In the genomic region with DNA sequence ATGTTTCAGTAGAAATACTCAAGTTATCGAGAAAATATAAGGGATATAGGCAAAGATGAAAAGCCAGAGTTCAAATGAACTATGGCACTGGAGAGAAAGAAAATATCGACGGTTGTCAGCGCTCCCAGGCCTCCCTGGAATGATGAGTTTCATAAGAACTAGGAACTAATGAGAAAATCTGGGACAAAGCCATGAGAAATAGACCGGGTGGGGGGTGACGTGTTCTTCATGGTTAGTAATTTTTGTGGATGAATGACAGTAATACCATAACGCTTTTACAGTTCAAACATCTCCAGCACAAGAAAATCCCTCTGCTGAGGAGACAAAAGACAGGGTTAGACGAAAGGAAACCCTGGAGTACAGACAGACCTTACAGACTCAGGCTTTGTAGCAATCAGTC, we compare ENCODE assay signal across 8 mouse cellular contexts. TPM values are rescaled to one million over a fixed set of nuclear protein-coding genes. Genes with fewer than 3 reads are reported as not detected.
DNase-seq lines count a peak whose midpoint lies in the region; ATAC-seq and TF ChIP-seq lines count a peak whose summit lies in the region.

No protein-coding gene starts in this region.

- H3K4me3 ChIP-seq in kidney, embryonic 16.5 days (ENCODE audit: low read length) = peak overlapping the region; percentile 95
- peak overlapping the region; percentile 87 for H3K4me3 ChIP-seq in hindbrain, postnatal 0 days (ENCODE audit: low read length)
- peak overlapping the region; percentile 84 for H3K4me3 ChIP-seq in midbrain, postnatal 0 days (ENCODE audit: low read depth, low read length)

- H3K9me3 ChIP-seq in kidney, embryonic 16.5 days (ENCODE audit: low read length) = no peaks in the 10 kb centered on the region
- H3K9me3 ChIP-seq in hindbrain, postnatal 0 days (ENCODE audit: low read length) = no peaks in the 10 kb centered on the region
- H3K9me3 ChIP-seq in midbrain, postnatal 0 days (ENCODE audit: low read length) = no peaks in the 10 kb centered on the region

- TF ChIP-seq POLR2A in brain, embryonic 14.5 days (IDR thresholded peaks at IDR 0.05; ENCODE audit: borderline replicate concordance, extremely low read depth, insufficient read depth, insufficient read length, poor library complexity, severe bottlenecking) = no peak

- no peak for ATAC-seq in kidney, embryonic 16.5 days (ENCODE audit: low FRiP score, low TSS enrichment)
- no peak for ATAC-seq in hindbrain, postnatal 0 days
- ATAC-seq in midbrain, postnatal 0 days (ENCODE audit: low FRiP score) = no peak

- 0 out of 2 replicates have a peak overlapping the region, but pooled peaks have one; percentile 84 for H3K27ac ChIP-seq in kidney, embryonic 16.5 days (ENCODE audit: low read length)
- H3K27ac ChIP-seq in hindbrain, postnatal 0 days = peak overlapping the region; percentile 84; the same call in 1 of the 2 replicates
- H3K27ac ChIP-seq in midbrain, postnatal 0 days (ENCODE audit: low read depth, low read length) = 0 out of 2 replicates have a peak overlapping the region, but pooled peaks have one; percentile 86

- peak overlapping the region; percentile 90 for H3K9ac ChIP-seq in kidney, embryonic 16.5 days (replicated peaks; ENCODE audit: low read length)
- H3K9ac ChIP-seq in hindbrain, postnatal 0 days (replicated peaks; ENCODE audit: low read length) = peak overlapping the region; percentile 80
- peak overlapping the region; percentile 84 for H3K9ac ChIP-seq in midbrain, postnatal 0 days (replicated peaks; ENCODE audit: low read length, poor library complexity, severe bottlenecking)

- no peak for DNase-seq in kidney, postnatal 14 days
- peak; percentile 26 for DNase-seq in brain, embryonic 14.5 days (ENCODE audit: low read depth)
- DNase-seq in hindbrain, postnatal 0 days (ENCODE audit: low spot score) = no peak
- no peak for DNase-seq in midbrain, postnatal 0 days (ENCODE audit: low spot score)
- DNase-seq in adrenal gland, postnatal 10 days = no peak
- DNase-seq in urinary bladder, postnatal 36 days (ENCODE audit: low spot score in 2 of 2) = no peak
- no peak for DNase-seq in yolk sac, embryonic 10.5 days (ENCODE audit: low spot score)

- peaks cover 41% of the 10 kb centered on the region for H3K36me3 ChIP-seq in kidney, embryonic 16.5 days (ENCODE audit: insufficient read depth, low read length)
- peaks cover 15% of the 10 kb centered on the region for H3K36me3 ChIP-seq in hindbrain, postnatal 0 days (ENCODE audit: insufficient read depth, low read length)
- peaks cover 29% of the 10 kb centered on the region for H3K36me3 ChIP-seq in midbrain, postnatal 0 days (ENCODE audit: insufficient read depth, low read length)

- no peaks in the 10 kb centered on the region for H3K27me3 ChIP-seq in kidney, embryonic 16.5 days (ENCODE audit: insufficient read depth, low read length)
- no peaks in the 10 kb centered on the region for H3K27me3 ChIP-seq in hindbrain, postnatal 0 days (ENCODE audit: insufficient read depth, low read length)
- H3K27me3 ChIP-seq in midbrain, postnatal 0 days (ENCODE audit: insufficient read depth, low read length) = no peaks in the 10 kb centered on the region

- peaks cover 11% of the 10 kb centered on the region for H3K4me1 ChIP-seq in kidney, embryonic 16.5 days (ENCODE audit: insufficient read depth, low read length)
- 0 out of 2 replicates have a peak, but pooled peaks cover 5% of the 10 kb centered on the region for H3K4me1 ChIP-seq in hindbrain, postnatal 0 days (ENCODE audit: insufficient read depth, low read length)
- H3K4me1 ChIP-seq in midbrain, postnatal 0 days (ENCODE audit: insufficient read depth, low read length) = no peaks in the 10 kb centered on the region; the same call in 1 of the 2 replicates

- H3K4me2 ChIP-seq in kidney, embryonic 16.5 days (replicated peaks; ENCODE audit: low read depth, low read length) = peak overlapping the region; percentile 70
- peak overlapping the region; percentile 81 for H3K4me2 ChIP-seq in hindbrain, postnatal 0 days (ENCODE audit: low read depth, low read length)
- peak overlapping the region; percentile 62 for H3K4me2 ChIP-seq in midbrain, postnatal 0 days (ENCODE audit: low read depth, low read length, poor library complexity, severe bottlenecking)

- TF ChIP-seq CTCF in brain, embryonic 14.5 days (IDR thresholded peaks at IDR 0.05; ENCODE audit: borderline replicate concordance, extremely low read depth, insufficient read depth, insufficient read length) = no peak
- TF ChIP-seq CTCF in hindbrain, postnatal 0 days (IDR thresholded peaks at IDR 0.05; ENCODE audit: low read depth) = no peak
- no peak for TF ChIP-seq CTCF in midbrain, postnatal 0 days (IDR thresholded peaks at IDR 0.05)

- WGBS in kidney, embryonic 16.5 days = 38% methylated on average over 8 of the region's 8 CpGs
- 28% methylated on average over 8 of the region's 8 CpGs for WGBS in hindbrain, postnatal 0 days
- WGBS in midbrain, postnatal 0 days = 37% methylated on average over 8 of the region's 8 CpGs

RNA-seq across cellular contexts. Expression of a gene that starts 1.1 kb away (rescaled TPM):
- 197 and 218 TPM in 2 replicates for polyA plus RNA-seq in kidney, embryonic 16.5 days (2015; fragmentation: Nextera tagmentation; extraction: Ambion mirVana)
- polyA plus RNA-seq in brain, embryonic 14.5 days (2012; rRNA removed) = 62.9 and 65.5 TPM in 2 replicates
- 57.0 and 61.2 TPM in 2 replicates for total RNA-seq in hindbrain, postnatal 0 days (2014; rRNA removed)
- 63.1 and 68.5 TPM in 2 replicates for polyA plus RNA-seq in hindbrain, postnatal 0 days (2015; fragmentation: Nextera tagmentation; extraction: Ambion mirVana)
- 60.7 and 61.0 TPM in 2 replicates for total RNA-seq in midbrain, postnatal 0 days (2014; rRNA removed)
- 64.5 and 66.7 TPM in 2 replicates for polyA plus RNA-seq in midbrain, postnatal 0 days (2015; fragmentation: Nextera tagmentation; extraction: Ambion mirVana)
- total RNA-seq in adrenal gland, postnatal 10 days (2021) = 10 to 100 TPM; 38.4 to 44.4 TPM

RNA-seq across cellular contexts. Expression of a gene that starts 22.6 kb away (rescaled TPM):
- polyA plus RNA-seq in kidney, embryonic 16.5 days (2015; fragmentation: Nextera tagmentation; extraction: Ambion mirVana) = 30.1 and 33.6 TPM in 2 replicates
- 217 and 242 TPM in 2 replicates for polyA plus RNA-seq in brain, embryonic 14.5 days (2012; rRNA removed)
- total RNA-seq in hindbrain, postnatal 0 days (2014; rRNA removed) = 165 and 177 TPM in 2 replicates
- 62.0 and 62.4 TPM in 2 replicates for polyA plus RNA-seq in hindbrain, postnatal 0 days (2015; fragmentation: Nextera tagmentation; extraction: Ambion mirVana)
- 153 and 168 TPM in 2 replicates for total RNA-seq in midbrain, postnatal 0 days (2014; rRNA removed)
- polyA plus RNA-seq in midbrain, postnatal 0 days (2015; fragmentation: Nextera tagmentation; extraction: Ambion mirVana) = 70.5 and 72.5 TPM in 2 replicates
- 100 to 1,000 TPM in 1 of 2 experiments, 10 to 100 TPM in 1; 63.8 to 110 TPM for total RNA-seq in adrenal gland, postnatal 10 days (2021)

RNA-seq across cellular contexts. Expression of a gene that starts 56.2 kb away (rescaled TPM):
- 5.4 and 6.6 TPM in 2 replicates for polyA plus RNA-seq in kidney, embryonic 16.5 days (2015; fragmentation: Nextera tagmentation; extraction: Ambion mirVana)
- 31.4 and 31.9 TPM in 2 replicates for polyA plus RNA-seq in brain, embryonic 14.5 days (2012; rRNA removed)
- total RNA-seq in hindbrain, postnatal 0 days (2014; rRNA removed) = 24.4 and 26.7 TPM in 2 replicates
- polyA plus RNA-seq in hindbrain, postnatal 0 days (2015; fragmentation: Nextera tagmentation; extraction: Ambion mirVana) = 3.7 TPM in 2 replicates
- 17.4 and 22.3 TPM in 2 replicates for total RNA-seq in midbrain, postnatal 0 days (2014; rRNA removed)
- 2.7 and 3.2 TPM in 2 replicates for polyA plus RNA-seq in midbrain, postnatal 0 days (2015; fragmentation: Nextera tagmentation; extraction: Ambion mirVana)
- total RNA-seq in adrenal gland, postnatal 10 days (2021) = 10 to 100 TPM; 18.7 to 20.0 TPM

RNA-seq across cellular contexts. Expression of a gene that starts 56.5 kb away (rescaled TPM):
- 24.9 and 25.5 TPM in 2 replicates for polyA plus RNA-seq in kidney, embryonic 16.5 days (2015; fragmentation: Nextera tagmentation; extraction: Ambion mirVana)
- polyA plus RNA-seq in brain, embryonic 14.5 days (2012; rRNA removed) = 22.9 and 23.9 TPM in 2 replicates
- total RNA-seq in hindbrain, postnatal 0 days (2014; rRNA removed) = 27.0 and 37.3 TPM in 2 replicates
- polyA plus RNA-seq in hindbrain, postnatal 0 days (2015; fragmentation: Nextera tagmentation; extraction: Ambion mirVana) = 13.1 and 13.4 TPM in 2 replicates
- total RNA-seq in midbrain, postnatal 0 days (2014; rRNA removed) = 22.7 and 39.8 TPM in 2 replicates
- polyA plus RNA-seq in midbrain, postnatal 0 days (2015; fragmentation: Nextera tagmentation; extraction: Ambion mirVana) = 13.5 and 14.4 TPM in 2 replicates
- total RNA-seq in adrenal gland, postnatal 10 days (2021) = 10 to 100 TPM; 25.0 to 28.2 TPM
